Mouse (Mus musculus) Patski (cell line): ENCODE data around the gene 1600015I10Rik. TPM values are rescaled to one million over a fixed set of nuclear protein-coding genes. Genes with fewer than 3 reads are reported as not detected.
"Not testable (repeated sequence)": the region's sequence is repeated elsewhere in the genome, so short reads cannot be mapped to it uniquely, and the experiment has no call there.

Experiments used
- ATAC-seq: fragments of 100-300 bp; one replicate; pipeline ENCODE4 v1.8.0; 2021
- CTCF ChIA-PET: fragments of 350-600 bp; sonication (Branson Sonifier 250); formaldehyde crosslinking; loops from one replicate; lab custom pipeline; 2022; ENCODE audit warnings: inconsistent platforms; lab: Charles Lee
- POLR2A ChIA-PET: fragments of 350-600 bp; sonication (Branson Sonifier 250); formaldehyde crosslinking; loops from one replicate; lab custom pipeline; 2022; ENCODE audit warnings: antibody characterized with exemption, inconsistent platforms; lab: Charles Lee
- DNase-seq: peaks from one replicate; pipeline ENCODE4 v3.0.0-alpha.2; 2011; ENCODE audit warnings: low read depth, low spot score
- H3K27me3 ChIP-seq: fragments of 371-371 bp; one replicate; pipeline ENCODE4 v1.5.1; 2021
- CTCF ChIP-seq: fragments of 100-300 bp; IDR thresholded peaks from one replicate; pipeline ENCODE4 v1.5.1; 2021
- in situ Hi-C: fragments of 300-500 bp; cut with MboI; formaldehyde crosslinking; loops from 3 replicates; pipeline ENCODE4 v1.11.1; 2018; ENCODE audit warnings: low pct_unique_long_range_greater_than_20kb, mixed read lengths
- polyA plus RNA-seq: library from polyadenylated mRNA; unstranded; gene quantifications from one replicate; pipeline ENCODE4 v1.2.3, GENCODE M21; 2021

Gene 1600015I10Rik
- polyA plus RNA-seq, 1 experiment from 2014 or later = not detected

DNA sequence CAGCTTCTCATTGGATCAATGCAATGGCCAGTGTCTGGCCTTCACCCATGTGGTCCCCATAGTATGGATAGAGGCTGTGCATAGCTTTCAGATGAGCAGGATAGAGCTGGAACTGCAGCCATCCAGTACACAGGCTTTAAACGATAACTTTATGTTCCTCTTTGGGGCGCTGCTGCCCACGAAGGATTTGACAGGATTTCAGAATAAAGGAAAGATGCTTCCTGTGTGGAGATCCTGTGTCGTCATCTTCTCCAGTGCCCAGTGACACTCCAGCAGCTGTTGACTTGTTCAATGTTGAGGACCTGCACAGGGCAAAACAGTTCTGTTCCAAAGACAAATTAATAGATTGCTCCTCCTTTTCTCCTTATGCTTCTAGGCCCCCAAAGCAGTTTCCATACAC is 27.1 kb downstream of the 1600015I10Rik start:
- CTCF ChIA-PET = interaction anchor here (1.7 to 9.4 kb wide), 4 partner anchors 97 to 310 kb away, joined by 5 to 124 read pairs (median 12); partner anchors contain the start of genes Gimap8, Tmem176a and Tmem176b
- no peak for ATAC-seq
- POLR2A ChIA-PET = interaction anchor here (0.6 to 1.5 kb wide), 5 partner anchors 96 to 330 kb away, joined by 3 to 4 read pairs (median 3); partner anchors contain the start of gene Tmem176b
- H3K27me3 ChIP-seq = no peaks in the 10 kb centered on the region
- DNase-seq = no peak
- TF ChIP-seq CTCF = no peak
- in situ Hi-C loops = loop anchor here (5.0 kb wide), 1 partner anchor 94 kb away; no protein-coding TSS in a partner anchor

DNA sequence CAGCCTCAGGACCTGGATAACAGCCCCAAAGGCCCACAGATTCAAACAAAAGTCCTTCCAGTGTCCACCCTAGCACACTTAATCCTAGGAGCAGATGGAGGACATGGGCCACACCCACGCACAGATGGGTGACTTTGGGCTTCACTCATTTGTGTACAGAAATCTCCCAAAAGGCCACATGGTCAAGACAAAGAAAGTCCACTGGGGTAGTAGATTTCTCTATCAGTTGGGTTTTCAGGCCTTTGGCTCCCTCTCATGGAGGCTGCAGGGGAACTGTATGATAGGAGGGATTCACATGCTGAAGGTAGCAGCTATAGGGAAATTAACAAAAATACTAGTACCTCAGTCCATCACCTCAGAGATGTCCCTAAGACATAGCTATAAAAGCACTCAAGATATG is 28.4 kb downstream of the 1600015I10Rik start:
- no peaks in the 10 kb centered on the region for H3K27me3 ChIP-seq
- in situ Hi-C loops = loop anchor here (5.0 kb wide), 1 partner anchor 96 kb away; no protein-coding TSS in a partner anchor
- ChIA-PET POLR2A (interaction anchor here (1.1 to 1.3 kb wide), 2 partner anchors 98 to 101 kb away, joined by 3 to 5 read pairs; no protein-coding TSS in a partner anchor), CTCF (interaction anchor here (0.8 to 9.4 kb wide), 8 partner anchors 62 to 419 kb away, joined by 3 to 124 read pairs (median 6); partner anchors contain the start of genes Gimap3, Gimap8, Gm45021 and Tmem176a)
- no peak for ATAC-seq
- peak; percentile 27 for DNase-seq
- peak; percentile 87 for TF ChIP-seq CTCF

GRCm38 (mm10) chr6:48959151-48959550 is 29.5 kb downstream of the 1600015I10Rik start:
- H3K27me3 ChIP-seq, ATAC-seq, DNase-seq: not testable (repeated sequence)
- ChIA-PET CTCF (interaction anchor here (0.7 to 9.4 kb wide), 4 partner anchors 99 to 313 kb away, joined by 3 to 124 read pairs (median 6); partner anchors contain the start of genes Gimap3, Gimap8, Tmem176a and Tmem176b), POLR2A (interaction anchor here (1.3 kb wide), 1 partner anchor 99 kb away, joined by 5 read pairs; no protein-coding TSS in a partner anchor)
- in situ Hi-C loops = loop anchor here (5.0 kb wide), 1 partner anchor 97 kb away; no protein-coding TSS in a partner anchor
- peak; percentile 71 for TF ChIP-seq CTCF

DNA sequence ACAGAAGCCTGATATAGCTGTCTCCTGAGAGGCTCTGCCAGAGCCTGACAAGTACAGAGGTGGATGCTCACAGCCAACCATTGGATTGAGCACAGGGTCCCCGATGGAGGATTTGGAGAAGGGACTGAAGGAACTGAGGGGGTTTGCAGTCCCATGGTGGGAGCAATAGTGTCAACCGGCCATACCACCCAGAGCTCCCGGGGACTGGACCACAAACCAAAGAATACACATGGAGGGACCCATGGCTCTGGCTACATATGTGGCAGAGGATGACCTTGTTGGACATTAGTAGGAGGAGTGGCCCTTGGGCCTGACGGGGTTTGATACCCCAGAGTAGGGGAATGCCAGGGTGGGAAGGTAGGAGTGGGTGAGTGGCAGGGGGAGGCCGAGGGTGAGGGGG is 37.0 kb downstream of the 1600015I10Rik start:
- ATAC-seq, DNase-seq, POLR2A ChIA-PET, CTCF ChIA-PET: not testable (repeated sequence)
- in situ Hi-C loops = loop anchor here (10.0 kb wide), 1 partner anchor 792 kb away; no protein-coding TSS in a partner anchor
- peaks cover 22% of the 10 kb centered on the region for H3K27me3 ChIP-seq

DNA sequence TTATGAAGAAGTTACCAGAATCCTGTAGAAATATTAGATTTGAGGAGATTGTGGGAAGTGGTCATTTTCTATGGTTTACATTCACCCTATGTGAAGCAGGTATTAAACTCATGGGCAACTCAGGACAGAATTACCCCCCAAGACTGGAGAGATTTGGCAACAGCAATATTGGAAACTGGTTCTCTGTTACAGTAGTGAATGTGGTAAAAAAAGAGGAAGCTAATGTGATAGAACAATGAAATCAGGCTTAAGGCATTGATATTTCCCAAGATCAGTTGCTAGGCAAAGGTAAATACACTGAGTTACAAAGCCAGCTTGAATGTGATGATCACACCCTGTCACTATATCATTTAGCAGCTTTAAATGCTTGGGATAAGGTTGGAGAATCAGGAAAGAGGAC is 38.2 kb downstream of the 1600015I10Rik start:
- ATAC-seq (no peak), DNase-seq (no peak)
- in situ Hi-C loops = loop anchor here (10.0 kb wide), 1 partner anchor 793 kb away; no protein-coding TSS in a partner anchor
- peaks cover 22% of the 10 kb centered on the region for H3K27me3 ChIP-seq
- ChIA-PET POLR2A (no interaction called here), CTCF (no interaction called here)
- TF ChIP-seq CTCF = no peak

- in situ Hi-C loops = no loop called here
- POLR2A ChIA-PET = no interaction called here
- TF ChIP-seq CTCF = no peak
- no peak for DNase-seq
- CTCF ChIA-PET = no interaction called here
- no peak for ATAC-seq
- H3K27me3 ChIP-seq = peaks cover 3% of the 10 kb centered on the region
Observed at GRCm38 (mm10) chr6:48974663-48975062, 45.0 kb downstream of the 1600015I10Rik start, which contains the start of gene Doxl2. Gene Doxl2 (plus strand): TSS chr6:48974963.

- ChIA-PET POLR2A (no interaction called here), CTCF (no interaction called here)
- in situ Hi-C loops = no loop called here
- peaks cover 6% of the 10 kb centered on the region for H3K27me3 ChIP-seq
- TF ChIP-seq CTCF = no peak
- DNase-seq = no peak
- ATAC-seq = no peak
Observed at GRCm38 (mm10) chr6:48979616-48980015, 49.9 kb downstream of the 1600015I10Rik start.

GRCm38 (mm10) chr6:48982305-48982704 is 52.6 kb downstream of the 1600015I10Rik start:
- DNase-seq (no peak), ATAC-seq (no peak)
- in situ Hi-C loops = no loop called here
- TF ChIP-seq CTCF = no peak
- ChIA-PET CTCF (interaction anchor here (1.2 kb wide), 1 partner anchor 335 kb away, joined by 3 read pairs; the partner anchor contains the start of gene Gimap8), POLR2A (no interaction called here)
- H3K27me3 ChIP-seq = peaks cover 6% of the 10 kb centered on the region

Other genes starting within 250 kb of the 1600015I10Rik start
- 0.73 TPM for gene Gimap4, start 245.3 kb upstream of the 1600015I10Rik start, polyA plus RNA-seq
- not detected for gene Gimap6, start 221.7 kb upstream of the 1600015I10Rik start, polyA plus RNA-seq
- not detected for gene Gm28053, start 211.3 kb upstream of the 1600015I10Rik start, polyA plus RNA-seq
- gene Gimap7, start 211.3 kb upstream of the 1600015I10Rik start, polyA plus RNA-seq = not detected
- 0.04 TPM for gene Gimap1, start 190.8 kb upstream of the 1600015I10Rik start, polyA plus RNA-seq
- not detected for gene Gimap5, start 183.7 kb upstream of the 1600015I10Rik start, polyA plus RNA-seq
- gene Gimap3, start 159.0 kb upstream of the 1600015I10Rik start, polyA plus RNA-seq = not detected
- 1,783 TPM for gene Tmem176a, start 89.0 kb upstream of the 1600015I10Rik start, polyA plus RNA-seq
- 2,760 TPM for gene Tmem176b, start 88.4 kb upstream of the 1600015I10Rik start, polyA plus RNA-seq
- gene Aoc1, start 57.0 kb upstream of the 1600015I10Rik start, polyA plus RNA-seq = 22.4 TPM
- gene Doxl2, start 45.1 kb downstream of the 1600015I10Rik start, polyA plus RNA-seq = not detected
- gene Svs1, start 57.0 kb downstream of the 1600015I10Rik start, polyA plus RNA-seq = not detected
- 114 TPM for gene Gpnmb, start 106.7 kb downstream of the 1600015I10Rik start, polyA plus RNA-seq
- 48.0 TPM for gene Malsu1, start 143.9 kb downstream of the 1600015I10Rik start, polyA plus RNA-seq